23 mouse cellular contexts compared by ENCODE assay signal in the genomic region with DNA sequence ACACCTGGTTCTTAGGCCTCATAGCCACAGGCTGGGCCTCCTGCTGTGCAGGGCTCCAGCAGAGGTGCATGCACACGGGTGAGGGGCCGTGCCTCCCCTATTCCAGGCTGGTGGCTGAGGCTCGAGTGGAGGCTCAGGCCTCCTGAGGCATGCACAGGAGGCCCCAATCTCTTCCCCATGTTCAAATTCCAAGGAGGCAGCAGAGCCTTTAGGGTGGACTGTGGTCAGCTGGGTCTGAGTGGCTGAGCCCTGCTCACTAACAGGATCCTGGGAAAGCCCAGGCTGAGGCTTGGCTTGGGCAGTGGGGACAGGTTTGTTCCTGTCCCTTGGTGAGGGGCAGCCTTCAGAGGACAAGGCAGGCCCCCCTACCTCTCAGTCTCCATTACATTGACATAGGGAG. TPM values are rescaled to one million over a fixed set of nuclear protein-coding genes. Genes with fewer than 3 reads are reported as not detected.
A peak's percentile ranks its signal among the peaks of the same experiment; 100 is the strongest.
DNase-seq lines count a peak whose midpoint lies in the region; ATAC-seq and TF ChIP-seq lines count a peak whose summit lies in the region.
"Had no signal": no experiment of that assay in that cellular context is flagged by ENCODE, and none has a peak within 500 bp of the region (broad histone marks: within the 10 kb centered on the region; RNA-seq: fewer than 3 reads in every experiment).

No protein-coding gene starts in this region.

- H3K4me1 ChIP-seq in kidney, adult 2 months (ENCODE audit: control insufficient read depth, insufficient read depth, low read length): peaks cover 4% of the 10 kb centered on the region; the same call in 1 of the 2 replicates
- peaks cover 22% of the 10 kb centered on the region for H3K4me1 ChIP-seq in midbrain, embryonic 13.5 days (replicated peaks)
- H3K4me1 ChIP-seq in midbrain, embryonic 15.5 days: peaks cover 19% of the 10 kb centered on the region
- peaks cover 19% of the 10 kb centered on the region for H3K4me1 ChIP-seq in kidney, embryonic 16.5 days (ENCODE audit: insufficient read depth, low read length)

- no peak for TF ChIP-seq POLR2A in kidney, adult 2 months (IDR thresholded peaks at IDR 0.05; ENCODE audit: low read depth, low read length)

- no peaks in the 10 kb centered on the region for H3K9me3 ChIP-seq in midbrain, embryonic 13.5 days
- no peaks in the 10 kb centered on the region for H3K9me3 ChIP-seq in midbrain, embryonic 15.5 days
- H3K9me3 ChIP-seq in kidney, embryonic 16.5 days (ENCODE audit: low read length): no peaks in the 10 kb centered on the region
- H3K9me3 ChIP-seq: forebrain, embryonic 15.5 days; intestine, embryonic 15.5 days; limb, embryonic 12.5 days; liver, embryonic 12.5 days; neural tube, embryonic 13.5 days; stomach, embryonic 15.5 days had no signal

- peak overlapping the region; percentile 23; the same call in 1 of the 2 replicates for H3K9ac ChIP-seq in midbrain, embryonic 13.5 days (replicated peaks)
- no peak overlapping the region for H3K9ac ChIP-seq in midbrain, embryonic 15.5 days
- peak overlapping the region; percentile 28 for H3K9ac ChIP-seq in kidney, embryonic 16.5 days (replicated peaks; ENCODE audit: low read length)
- H3K9ac ChIP-seq: forebrain, embryonic 15.5 days; intestine, embryonic 15.5 days; limb, embryonic 12.5 days; liver, embryonic 12.5 days; stomach, embryonic 15.5 days had no signal

- H3K4me2 ChIP-seq in midbrain, embryonic 13.5 days (replicated peaks): no peak overlapping the region
- no peak overlapping the region for H3K4me2 ChIP-seq in midbrain, embryonic 15.5 days
- no peak overlapping the region for H3K4me2 ChIP-seq in kidney, embryonic 16.5 days (replicated peaks; ENCODE audit: low read depth, low read length)
- H3K4me2 ChIP-seq: forebrain, embryonic 15.5 days; heart, embryonic 11.5 days; intestine, embryonic 15.5 days; limb, embryonic 12.5 days; liver, embryonic 12.5 days; neural tube, embryonic 13.5 days; stomach, embryonic 15.5 days had no signal

- H3K27ac ChIP-seq in kidney, adult 2 months (ENCODE audit: insufficient read depth, low read depth, low read length): no peak overlapping the region
- 0 out of 2 replicates have a peak overlapping the region, but pooled peaks have one; percentile 20 for H3K27ac ChIP-seq in midbrain, embryonic 13.5 days
- H3K27ac ChIP-seq in midbrain, embryonic 15.5 days: no peak overlapping the region
- H3K27ac ChIP-seq in kidney, embryonic 16.5 days (ENCODE audit: low read length): peak overlapping the region; percentile 84
- H3K27ac ChIP-seq: forebrain, embryonic 15.5 days; intestine, embryonic 15.5 days; limb, embryonic 12.5 days; liver, embryonic 12.5 days; neural tube, embryonic 13.5 days; stomach, embryonic 15.5 days had no signal

- ATAC-seq in midbrain, embryonic 13.5 days: no peak
- no peak for ATAC-seq in midbrain, embryonic 15.5 days (replicated peaks)
- ATAC-seq in kidney, embryonic 16.5 days (ENCODE audit: low FRiP score, low TSS enrichment): peak; percentile 3; the same call in 1 of the 2 replicates
- ATAC-seq: activated CD4-positive, CD25-positive, alpha-beta regulatory T cell, adult 4 months; forebrain, embryonic 15.5 days; intestine, embryonic 15.5 days; liver, embryonic 12.5 days had no signal

- 27% methylated on average over 3 of the region's 3 CpGs for WGBS in kidney, adult 2 months
- 58% methylated on average over 3 of the region's 3 CpGs for WGBS in midbrain, embryonic 13.5 days
- WGBS in midbrain, embryonic 15.5 days: 64% methylated on average over 3 of the region's 3 CpGs
- WGBS in kidney, embryonic 16.5 days: 41% methylated on average over 3 of the region's 3 CpGs

- H3K27me3 ChIP-seq in kidney, adult 2 months (replicated peaks; ENCODE audit: control insufficient read depth, insufficient read depth, low read length): no peaks in the 10 kb centered on the region
- H3K27me3 ChIP-seq in midbrain, embryonic 13.5 days: no peaks in the 10 kb centered on the region
- H3K27me3 ChIP-seq in midbrain, embryonic 15.5 days (replicated peaks): no peaks in the 10 kb centered on the region
- no peaks in the 10 kb centered on the region for H3K27me3 ChIP-seq in kidney, embryonic 16.5 days (ENCODE audit: insufficient read depth, low read length)
- H3K27me3 ChIP-seq: forebrain, embryonic 15.5 days; intestine, embryonic 15.5 days; limb, embryonic 12.5 days; liver, embryonic 12.5 days; neural tube, embryonic 13.5 days; stomach, embryonic 15.5 days had no signal

- peak; percentile 33 for DNase-seq in kidney, adult 2 months
- no peak for DNase-seq in kidney, postnatal 36 days
- no peak for DNase-seq in retina, embryonic 14.5 days (ENCODE audit: low spot score)
- DNase-seq in gastrocnemius, postnatal 10 days: no peak
- DNase-seq: adrenal gland, adult 8-10 months; cerebellum, adult 18-20 months; cerebellum, postnatal 14 days; lung, adult 18-20 months; lung, postnatal 10 days; midbrain, embryonic 14.5 days; thymus, postnatal 36 days had no signal

- no peak for TF ChIP-seq CTCF in kidney, adult 2 months (conservative IDR thresholded peaks at IDR 0.05; ENCODE audit: insufficient read depth, insufficient read length, low read depth, low read length)

- H3K4me3 ChIP-seq in kidney, adult 2 months (ENCODE audit: insufficient read depth, low read depth, low read length): no peak overlapping the region
- H3K4me3 ChIP-seq in midbrain, embryonic 13.5 days (replicated peaks): no peak overlapping the region
- H3K4me3 ChIP-seq in midbrain, embryonic 15.5 days: no peak overlapping the region
- no peak overlapping the region for H3K4me3 ChIP-seq in kidney, embryonic 16.5 days (ENCODE audit: low read length)
- H3K4me3 ChIP-seq: forebrain, embryonic 15.5 days; intestine, embryonic 15.5 days; limb, embryonic 12.5 days; liver, embryonic 12.5 days; myocyte; neural tube, embryonic 13.5 days; stomach, embryonic 15.5 days had no signal

- H3K36me3 ChIP-seq in kidney, adult 2 months (ENCODE audit: control insufficient read depth, insufficient read depth, low read length): peaks cover 2% of the 10 kb centered on the region
- H3K36me3 ChIP-seq in midbrain, embryonic 13.5 days: peaks cover 58% of the 10 kb centered on the region
- H3K36me3 ChIP-seq in midbrain, embryonic 15.5 days (replicated peaks): peaks cover 35% of the 10 kb centered on the region
- H3K36me3 ChIP-seq in kidney, embryonic 16.5 days (ENCODE audit: insufficient read depth, low read length): peaks cover 33% of the 10 kb centered on the region

RNA-seq across cellular contexts. Expression of a gene that starts 17.2 kb away (rescaled TPM):
- polyA plus RNA-seq in kidney, adult 2 months (2012; rRNA removed): 50.3 and 52.5 TPM in 2 replicates
- 13.1 and 16.8 TPM in 2 replicates for polyA plus RNA-seq in midbrain, embryonic 13.5 days (2015; fragmentation: Nextera tagmentation; extraction: Ambion mirVana)
- polyA plus RNA-seq in midbrain, embryonic 15.5 days (2015; fragmentation: Nextera tagmentation; extraction: Ambion mirVana): 18.7 and 19.2 TPM in 2 replicates
- polyA plus RNA-seq in kidney, embryonic 16.5 days (2015; fragmentation: Nextera tagmentation; extraction: Ambion mirVana): 5.8 and 10.7 TPM in 2 replicates
- total RNA-seq in gastrocnemius, postnatal 10 days (2021): 10 to 100 TPM; 33.3 to 39.8 TPM

Comparison
In these comparisons a context has a peak if more than half of its experiments do, and no peak if none do; other contexts are left out.
1. H3K27ac ChIP-seq: peak in midbrain, embryonic 13.5 days (single experiment) and kidney, embryonic 16.5 days (single experiment); none in kidney, adult 2 months (single experiment) and midbrain, embryonic 15.5 days (single experiment).